Mouse (Mus musculus) frontal cortex, adult (tissue): ENCODE measurements at regions not wholly inside any gene's neighbourhood (a gene's known extent, or its start where the extent isn't known, plus 50 kb on each side); places are given as distances from the start of the nearest gene placed in this dataset.

Experiments
- ATAC-seq: cut with Nextera tagmentation; 2 replicates; pipeline ENCODE4 v1.9.2; 2017; ENCODE audit warnings: mild to moderate bottlenecking, moderate library complexity, mixed read lengths; ENCODE audit not compliant: low TSS enrichment

GRCm38 (mm10) chr16:71004211-71004610, 690.5 kb downstream of the Gbe1 start:
- ATAC-seq, result no peak

GRCm38 (mm10) chr16:71043381-71043780, 729.6 kb downstream of the Gbe1 start:
- ATAC-seq, result no peak

GRCm38 (mm10) chr16:71054258-71054657, 740.5 kb downstream of the Gbe1 start:
- ATAC-seq, result no peak

GRCm38 (mm10) chr16:71062754-71063153, 749.0 kb downstream of the Gbe1 start:
- ATAC-seq, result peak; percentile 64

- ATAC-seq, result no peak
These were observed 749.7 kb downstream of the Gbe1 start for GRCm38 (mm10) chr16:71063361-71063932.

GRCm38 (mm10) chr16:71070186-71070585, 756.4 kb downstream of the Gbe1 start:
- ATAC-seq, result no peak

GRCm38 (mm10) chr16:71102829-71103228, 789.1 kb downstream of the Gbe1 start:
- no peak for ATAC-seq

GRCm38 (mm10) chr16:71108979-71109378, 795.2 kb downstream of the Gbe1 start:
- peak; percentile 89 for ATAC-seq

GRCm38 (mm10) chr16:71114301-71114700, 800.6 kb downstream of the Gbe1 start:
- ATAC-seq, result no peak

- ATAC-seq, result no peak
These were observed 807.0 kb downstream of the Gbe1 start for GRCm38 (mm10) chr16:71120706-71121105.

GRCm38 (mm10) chr16:71123616-71124015, 809.9 kb downstream of the Gbe1 start:
- ATAC-seq, result no peak

GRCm38 (mm10) chr16:71132826-71133225, 819.1 kb downstream of the Gbe1 start:
- ATAC-seq, result no peak

- ATAC-seq, result no peak
These were observed 824.9 kb downstream of the Gbe1 start for GRCm38 (mm10) chr16:71138668-71139067.
